Mouse (Mus musculus) olfactory bulb, adult 2 months (tissue): ENCODE data around the gene Acacb. TPM values are rescaled to one million over a fixed set of nuclear protein-coding genes. Genes with fewer than 3 reads are reported as not detected.

Source experiments
- H3K27ac ChIP-seq: fragments of 200-500 bp; 2 replicates; pipeline ENCODE4 v1.5.1; 2012; ENCODE audit warnings: low read depth, low read length; ENCODE audit not compliant: insufficient read depth
- H3K4me1 ChIP-seq: fragments of 200-500 bp; 2 replicates; pipeline ENCODE4 v1.6.1; 2012; ENCODE audit warnings: low read length; ENCODE audit not compliant: control insufficient read depth, insufficient read depth
- H3K4me3 ChIP-seq: fragments of 200-500 bp; 2 replicates; pipeline ENCODE4 v1.5.1; 2012; ENCODE audit warnings: mild to moderate bottlenecking, low read depth, low read length, moderate library complexity; ENCODE audit not compliant: insufficient read depth
- CTCF ChIP-seq: fragments of 200-500 bp; IDR thresholded peaks from 2 replicates; pipeline ENCODE4 v1.5.1; 2012; ENCODE audit warnings: low read depth, mild to moderate bottlenecking, low read length, moderate library complexity; ENCODE audit not compliant: insufficient read depth
- POLR2A ChIP-seq: fragments of 200-500 bp; IDR thresholded peaks from 2 replicates; pipeline ENCODE4 v1.6.1; 2012; ENCODE audit warnings: mild to moderate bottlenecking, low read depth, low read length, moderate library complexity; ENCODE audit not compliant: insufficient read depth
- WGBS: fragments of 180-500 bp; shearing (Covaris S2); methylation state at CpG from one replicate; pipeline ENCODE4 v1.1.7; 2018; 5-methylcytosine and 5-hydroxymethylcytosine counted together
- polyA plus RNA-seq: library from polyadenylated mRNA; stranded (reverse); fragments of >200 nt; gene quantifications from 2 replicates; pipeline ENCODE4 v1.2.4, GENCODE M21; 2012; ENCODE audit warnings: low replicate concordance; ENCODE audit not compliant: missing spikeins, insufficient read depth, insufficient read length

Acacb gene
- polyA plus RNA-seq, 1 experiment, result not detected

DNA sequence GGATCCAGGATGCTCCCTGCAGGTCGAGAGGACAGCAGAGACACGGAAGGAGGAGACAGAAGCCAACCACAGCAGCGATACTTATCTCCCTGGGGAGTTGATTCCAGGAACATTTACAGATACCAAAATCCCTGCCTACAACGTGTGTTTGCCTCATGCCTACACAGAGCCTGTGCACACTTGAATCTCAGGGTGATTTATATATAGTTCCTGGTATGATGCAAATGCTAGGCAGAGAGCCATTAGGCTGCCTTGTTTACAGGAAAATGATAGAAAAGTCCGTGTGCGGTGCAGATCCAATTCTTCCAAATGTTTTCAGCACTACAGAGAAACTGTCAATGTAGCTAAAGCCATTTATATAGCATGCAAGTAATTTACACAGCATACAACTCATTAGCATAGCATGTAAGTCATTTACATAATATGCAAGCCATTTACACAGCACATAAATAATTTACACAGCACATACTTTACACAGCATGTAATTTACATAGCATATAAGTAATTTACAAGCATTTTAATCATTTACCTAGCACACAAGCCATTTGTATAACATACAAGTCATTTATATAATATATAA lies 16.9 kb downstream of the Acacb start:
- no peak overlapping the region for H3K4me3 ChIP-seq
- H3K4me1 ChIP-seq, result peaks cover 3% of the 10 kb centered on the region
- TF ChIP-seq POLR2A (no peak), CTCF (no peak)
- WGBS, result 43% methylated on average over 6 of the region's 6 CpGs
- H3K27ac ChIP-seq, result no peak overlapping the region

DNA sequence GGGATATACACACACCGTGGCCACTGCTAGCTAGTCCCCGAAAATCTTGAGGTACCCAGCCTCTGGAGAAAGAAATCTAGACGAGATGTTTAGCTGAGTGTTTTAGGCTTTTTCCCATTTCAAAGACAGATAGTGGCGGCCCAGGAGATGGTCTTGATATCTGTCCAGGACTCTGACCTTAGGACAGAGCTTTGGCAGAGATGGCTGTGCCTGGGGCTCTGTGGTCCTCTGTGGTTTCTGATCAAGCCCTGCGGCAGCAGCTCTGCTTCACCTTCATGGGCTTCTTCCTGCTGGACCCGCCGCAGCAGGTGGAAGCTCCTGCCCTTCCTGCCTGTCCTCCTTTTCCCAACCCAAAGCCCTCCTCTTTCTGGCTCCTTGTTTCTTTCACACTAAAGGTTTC lies 24.0 kb downstream of the Acacb start:
- TF ChIP-seq CTCF, result no peak
- 90% methylated on average over 7 of the region's 7 CpGs for WGBS
- Histone ChIP-seq H3K27ac (no peak overlapping the region), H3K4me3 (no peak overlapping the region), H3K4me1 (peaks cover 5% of the 10 kb centered on the region)

DNA sequence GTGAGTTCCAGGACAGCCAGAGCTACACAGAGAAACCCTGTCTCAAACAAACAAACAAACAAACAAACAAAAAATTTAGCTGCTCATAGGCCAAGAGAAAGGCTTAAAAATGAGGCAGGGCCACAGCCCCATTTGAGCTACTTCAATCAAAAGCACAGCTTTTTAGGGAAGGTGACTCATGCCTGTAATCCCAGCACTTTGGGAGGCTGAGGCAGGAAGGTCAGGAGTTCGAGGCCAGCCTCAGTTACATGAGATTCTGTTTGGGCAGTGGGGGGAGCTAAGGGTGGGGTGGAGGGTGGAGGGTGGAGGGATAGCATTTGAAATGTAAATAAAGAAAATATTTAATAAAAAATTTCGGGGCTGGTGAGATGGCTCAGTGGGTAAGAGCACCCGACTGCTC lies 26.6 kb downstream of the Acacb start:
- H3K27ac ChIP-seq, result no peak overlapping the region
- peaks cover 15% of the 10 kb centered on the region for H3K4me1 ChIP-seq
- 97% methylated on average over 3 of the region's 3 CpGs for WGBS
- no peak overlapping the region for H3K4me3 ChIP-seq
- TF ChIP-seq CTCF (no peak), POLR2A (no peak)

- WGBS, result 79% methylated on average over 7 of the region's 7 CpGs
- TF ChIP-seq POLR2A (no peak), CTCF (no peak)
Measured at GRCm38 (mm10) chr5:114173458-114173857, 27.1 kb downstream of the Acacb start.

GRCm38 (mm10) chr5:114173877-114174581 lies 27.7 kb downstream of the Acacb start:
- H3K4me3 ChIP-seq, result no peak overlapping the region
- 27% methylated on average over 16 of the region's 16 CpGs for WGBS
- no peak overlapping the region for H3K27ac ChIP-seq
- TF ChIP-seq CTCF, result no peak
- no peak for TF ChIP-seq POLR2A
- peaks cover 15% of the 10 kb centered on the region for H3K4me1 ChIP-seq

More at GRCm38 (mm10) chr5:114173458-114173857, 27.1 kb downstream of the Acacb start:
- Histone ChIP-seq H3K4me3 (no peak overlapping the region), H3K4me1 (peaks cover 15% of the 10 kb centered on the region), H3K27ac (no peak overlapping the region)

GRCm38 (mm10) chr5:114174639-114175038 lies 28.3 kb downstream of the Acacb start:
- 19% methylated on average over 16 of the region's 16 CpGs for WGBS
- H3K4me3 ChIP-seq, result no peak overlapping the region
- peaks cover 15% of the 10 kb centered on the region for H3K4me1 ChIP-seq
- no peak overlapping the region for H3K27ac ChIP-seq
- TF ChIP-seq CTCF (no peak), POLR2A (no peak)

GRCm38 (mm10) chr5:114175596-114176171 lies 29.3 kb downstream of the Acacb start:
- Histone ChIP-seq H3K4me1 (peaks cover 15% of the 10 kb centered on the region), H3K4me3 (peak overlapping the region; percentile 52), H3K27ac (0 out of 2 replicates have a peak overlapping the region, but pooled peaks have one; percentile 29)
- TF ChIP-seq POLR2A (0 out of 2 replicates have a peak, but pooled peaks have one; percentile 19), CTCF (no peak)
- WGBS, result 3% methylated on average over 26 of the region's 26 CpGs

- WGBS, result 72% methylated on average over 8 of the region's 8 CpGs
- Histone ChIP-seq H3K4me3 (no peak overlapping the region), H3K4me1 (peaks cover 15% of the 10 kb centered on the region), H3K27ac (0 out of 2 replicates have a peak overlapping the region, but pooled peaks have one; percentile 29)
- no peak for TF ChIP-seq CTCF
Measured at GRCm38 (mm10) chr5:114176548-114177400, 30.4 kb downstream of the Acacb start.
